Mouse (Mus musculus) erythroblast, adult 5-6 weeks (primary cell): ENCODE measurements around the gene Bcorl1. TPM values are rescaled to one million over a fixed set of nuclear protein-coding genes. Genes with fewer than 3 reads are reported as not detected.
"Not testable (repeated sequence)": the region's sequence is repeated elsewhere in the genome, so short reads cannot be mapped to it uniquely, and the experiment has no call there.

Experiments used
- ATAC-seq: replicated peaks from 2 replicates; pipeline ENCODE4 v1.8.0; 2016; ENCODE audit warnings: moderate number of reproducible peaks, mild to moderate bottlenecking, moderate TSS enrichment, inconsistent platforms; ENCODE audit not compliant: poor library complexity, low FRiP score, severe bottlenecking
- total RNA-seq, 2 experiments: library from RNA; stranded (forward) in 1 of 2; stranded (reverse) in 1 of 2; fragments of 150-400 nt in 1 of 2; fragments of 200-764, 138-1000 nt in 1 of 2; gene quantifications; 2 replicates each; pipeline versions ENCODE4 v1.2.3 to v1.2.4; 2015 to 2017; ENCODE audit warnings: low replicate concordance in 2 of 2

Gene Bcorl1
- total RNA-seq, 2 experiments from 2014 or later: 4.6 to 23.8 TPM

GRCm38 (mm10) chrX:48436082-48436481 is 94.9 kb downstream of the Bcorl1 start:
- ATAC-seq: not testable (repeated sequence)

- no peak for ATAC-seq
Observed at GRCm38 (mm10) chrX:48439036-48439435, 97.9 kb downstream of the Bcorl1 start.

GRCm38 (mm10) chrX:48441548-48441947 is 100.4 kb downstream of the Bcorl1 start:
- ATAC-seq: no peak

- no peak for ATAC-seq
Observed at GRCm38 (mm10) chrX:48441954-48442353, 100.8 kb downstream of the Bcorl1 start.

- ATAC-seq: no peak
Observed at GRCm38 (mm10) chrX:48444677-48445076, 103.5 kb downstream of the Bcorl1 start.

- no peak for ATAC-seq
Observed at GRCm38 (mm10) chrX:48449646-48450045, 108.5 kb downstream of the Bcorl1 start.

- no peak for ATAC-seq
Observed at GRCm38 (mm10) chrX:48452231-48452890, 111.2 kb downstream of the Bcorl1 start.

GRCm38 (mm10) chrX:48452931-48453673 is 111.9 kb downstream of the Bcorl1 start:
- ATAC-seq: peak; percentile 33; the same call in 1 of the 2 replicates

GRCm38 (mm10) chrX:48453736-48454494 is 112.8 kb downstream of the Bcorl1 start:
- ATAC-seq: peak; percentile 90

- no peak for ATAC-seq
Observed at GRCm38 (mm10) chrX:48454495-48454878, 113.3 kb downstream of the Bcorl1 start.

GRCm38 (mm10) chrX:48455018-48455417 is 113.9 kb downstream of the Bcorl1 start:
- ATAC-seq: no peak

GRCm38 (mm10) chrX:48456956-48457355 is 115.8 kb downstream of the Bcorl1 start:
- no peak for ATAC-seq

Other genes with a start within 250 kb of the Bcorl1 start
- gene Xpnpep2, start 232.6 kb upstream of the Bcorl1 start, total RNA-seq (2015; ENCODE audit: low replicate concordance): not detected in 2 replicates
- gene Xpnpep2, start 232.6 kb upstream of the Bcorl1 start, total RNA-seq (2017; ENCODE audit: low replicate concordance): 0.56 TPM in 1 of 2 replicates, not detected in the other
- 17.1 and 25.9 TPM in 2 replicates for gene Sash3, start 194.9 kb upstream of the Bcorl1 start, total RNA-seq (2015; ENCODE audit: low replicate concordance)
- 17.3 and 25.7 TPM in 2 replicates for gene Sash3, start 194.9 kb upstream of the Bcorl1 start, total RNA-seq (2017; ENCODE audit: low replicate concordance)
- 9.6 and 14.6 TPM in 2 replicates for gene Zdhhc9, start 132.5 kb upstream of the Bcorl1 start, total RNA-seq (2015; ENCODE audit: low replicate concordance)
- gene Zdhhc9, start 132.5 kb upstream of the Bcorl1 start, total RNA-seq (2017; ENCODE audit: low replicate concordance): 1.4 and 4.3 TPM in 2 replicates
- 7.9 and 9.0 TPM in 2 replicates for gene Utp14a, start 84.5 kb upstream of the Bcorl1 start, total RNA-seq (2015; ENCODE audit: low replicate concordance)
- 8.8 and 14.2 TPM in 2 replicates for gene Utp14a, start 84.5 kb upstream of the Bcorl1 start, total RNA-seq (2017; ENCODE audit: low replicate concordance)
- 24.5 and 26.5 TPM in 2 replicates for gene Elf4, start 121.8 kb downstream of the Bcorl1 start, total RNA-seq (2015; ENCODE audit: low replicate concordance)
- 2.9 and 6.3 TPM in 2 replicates for gene Elf4, start 121.8 kb downstream of the Bcorl1 start, total RNA-seq (2017; ENCODE audit: low replicate concordance)
- gene Aifm1, start 172.2 kb downstream of the Bcorl1 start, total RNA-seq (2015; ENCODE audit: low replicate concordance): 14.6 and 16.3 TPM in 2 replicates
- 11.8 and 18.1 TPM in 2 replicates for gene Aifm1, start 172.2 kb downstream of the Bcorl1 start, total RNA-seq (2017; ENCODE audit: low replicate concordance)
- not detected in 2 replicates for gene Rab33a, start 177.9 kb downstream of the Bcorl1 start, total RNA-seq (2015; ENCODE audit: low replicate concordance)
- not detected in 2 replicates for gene Rab33a, start 177.9 kb downstream of the Bcorl1 start, total RNA-seq (2017; ENCODE audit: low replicate concordance)